ENCODE assay signal across 8 mouse cellular contexts in the genomic region with DNA sequence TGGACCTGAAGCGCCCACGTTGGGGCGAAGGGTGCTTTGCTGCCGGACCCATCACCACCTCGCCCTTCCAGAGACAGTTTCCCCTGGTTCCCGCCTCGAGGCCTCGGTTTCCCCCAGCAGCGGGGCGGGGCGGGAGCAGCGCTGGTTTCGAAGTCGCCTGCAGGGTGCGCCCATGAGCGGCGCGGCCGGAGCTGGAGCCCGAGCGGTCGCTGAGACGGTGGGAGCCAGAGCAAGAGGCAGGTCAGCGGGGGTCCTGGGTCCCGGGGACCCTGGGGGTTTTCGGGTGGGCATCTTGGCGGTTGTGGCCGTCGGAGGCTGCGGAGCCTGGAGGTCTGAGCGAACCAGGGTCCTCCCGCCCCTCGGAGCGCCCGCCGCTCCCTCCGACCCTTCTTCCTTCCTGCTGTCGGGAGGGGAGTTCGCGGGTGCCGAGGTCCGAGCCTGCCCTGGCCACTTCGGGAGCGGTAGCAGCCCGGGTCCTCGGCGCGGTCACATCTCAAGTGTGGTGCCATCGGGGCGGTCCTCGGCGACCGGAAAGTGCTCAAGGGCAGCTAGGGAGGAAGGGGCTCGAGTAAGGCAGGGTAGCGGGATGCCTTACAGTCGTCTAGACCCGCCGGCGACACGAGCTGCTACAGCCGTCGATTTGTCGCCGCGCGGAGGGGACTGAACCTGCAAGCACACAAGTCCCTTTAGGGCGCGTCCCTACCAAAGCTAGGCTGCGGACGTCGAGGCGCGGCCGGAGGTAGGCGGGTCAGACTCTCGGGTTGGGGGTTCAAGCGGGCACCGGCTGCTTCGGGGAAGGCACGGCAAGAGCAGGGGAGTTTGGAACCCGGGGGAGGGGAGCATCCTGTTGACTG. TPM values are rescaled to one million over a fixed set of nuclear protein-coding genes. Genes with fewer than 3 reads are reported as not detected.
A peak's percentile ranks its signal among the peaks of the same experiment; 100 is the strongest.
DNase-seq lines count a peak whose midpoint lies in the region; ATAC-seq and TF ChIP-seq lines count a peak whose summit lies in the region.

No protein-coding gene starts in this region.

- H3K4me1 ChIP-seq in embryonic facial prominence, embryonic 12.5 days: 0 out of 2 replicates have a peak, but pooled peaks cover 3% of the 10 kb centered on the region
- peaks cover 45% of the 10 kb centered on the region for H3K4me1 ChIP-seq in heart, embryonic 13.5 days
- peaks cover 6% of the 10 kb centered on the region; the same call in 1 of the 2 replicates for H3K4me1 ChIP-seq in kidney, postnatal 0 days (replicated peaks; ENCODE audit: insufficient read depth, low read length)

- DNase-seq in WW6 (ENCODE audit: low read depth, low spot score): peak; percentile 52
- DNase-seq in kidney, postnatal 0 days (ENCODE audit: low spot score): peak; percentile 68
- peak; percentile 81 for DNase-seq in lung, postnatal 14 days
- DNase-seq in ovary, postnatal 36 days (ENCODE audit: low spot score): peak; percentile 69
- peak; percentile 83 to 87 for DNase-seq in thymus, postnatal 36 days

- no peak overlapping the region for H3K27ac ChIP-seq in embryonic facial prominence, embryonic 12.5 days
- peak overlapping the region; percentile 63 for H3K27ac ChIP-seq in heart, embryonic 13.5 days (replicated peaks)
- H3K27ac ChIP-seq in kidney, postnatal 0 days: peak overlapping the region; percentile 66; the same call in 1 of the 2 replicates

- H3K9me3 ChIP-seq in embryonic facial prominence, embryonic 12.5 days: no peaks in the 10 kb centered on the region
- no peaks in the 10 kb centered on the region for H3K9me3 ChIP-seq in heart, embryonic 13.5 days
- H3K9me3 ChIP-seq in kidney, postnatal 0 days (replicated peaks; ENCODE audit: low read length): no peaks in the 10 kb centered on the region

- H3ac ChIP-seq in C2C12 (ENCODE audit: control insufficient read depth, insufficient read length, low read depth): peak overlapping the region; percentile 51

- H3K79me2 ChIP-seq in C2C12 (ENCODE audit: control insufficient read depth, insufficient read depth): no peaks in the 10 kb centered on the region

- H3K4me2 ChIP-seq in embryonic facial prominence, embryonic 12.5 days (replicated peaks): peak overlapping the region; percentile 63
- peak overlapping the region; percentile 87 for H3K4me2 ChIP-seq in heart, embryonic 13.5 days
- peak overlapping the region; percentile 71 for H3K4me2 ChIP-seq in kidney, postnatal 0 days (ENCODE audit: low read length)

- no peaks in the 10 kb centered on the region for H3K79me3 ChIP-seq in C2C12 (ENCODE audit: low read depth)

- peak; percentile 83 for TF ChIP-seq CTCF in C2C12 (IDR thresholded peaks at IDR 0.05; ENCODE audit: control insufficient read depth, insufficient read depth, insufficient read length)
- TF ChIP-seq CTCF in kidney, postnatal 0 days (IDR thresholded peaks at IDR 0.05; ENCODE audit: low read depth): peak; percentile 75

- WGBS in embryonic facial prominence, embryonic 12.5 days: 1% methylated on average over 80 of the region's 81 CpGs
- WGBS in heart, embryonic 13.5 days: under 1% methylated on average over 81 of the region's 81 CpGs
- under 1% methylated on average over 80 of the region's 81 CpGs for WGBS in kidney, postnatal 0 days

- H3K9ac ChIP-seq in embryonic facial prominence, embryonic 12.5 days: peak overlapping the region; percentile 39
- H3K9ac ChIP-seq in heart, embryonic 13.5 days: peak overlapping the region; percentile 85
- H3K9ac ChIP-seq in kidney, postnatal 0 days (ENCODE audit: low read depth, low read length): peak overlapping the region; percentile 70

- no peak overlapping the region for H3K4me3 ChIP-seq in C2C12 (ENCODE audit: insufficient read depth, poor library complexity, severe bottlenecking)
- H3K4me3 ChIP-seq in embryonic facial prominence, embryonic 12.5 days: peak overlapping the region; percentile 39
- peak overlapping the region; percentile 70 for H3K4me3 ChIP-seq in heart, embryonic 13.5 days
- H3K4me3 ChIP-seq in kidney, postnatal 0 days (replicated peaks; ENCODE audit: low read depth, low read length): peak overlapping the region; percentile 56

- peaks cover 10% of the 10 kb centered on the region for H3K27me3 ChIP-seq in C2C12 (ENCODE audit: control insufficient read depth, insufficient read depth, insufficient read length)
- H3K27me3 ChIP-seq in embryonic facial prominence, embryonic 12.5 days: peaks cover 45% of the 10 kb centered on the region
- H3K27me3 ChIP-seq in heart, embryonic 13.5 days (replicated peaks): peaks cover 34% of the 10 kb centered on the region
- H3K27me3 ChIP-seq in kidney, postnatal 0 days (ENCODE audit: insufficient read depth, low read length): no peaks in the 10 kb centered on the region

- H3K36me3 ChIP-seq in C2C12 (ENCODE audit: control insufficient read depth, insufficient read depth): peaks cover 8% of the 10 kb centered on the region
- H3K36me3 ChIP-seq in embryonic facial prominence, embryonic 12.5 days: peaks cover 12% of the 10 kb centered on the region; the same call in 1 of the 2 replicates
- H3K36me3 ChIP-seq in heart, embryonic 13.5 days: peaks cover 10% of the 10 kb centered on the region; the same call in 1 of the 2 replicates
- H3K36me3 ChIP-seq in kidney, postnatal 0 days (ENCODE audit: insufficient read depth, low read length): no peaks in the 10 kb centered on the region

- ATAC-seq in embryonic facial prominence, embryonic 12.5 days (ENCODE audit: insufficient number of reproducible peaks, insufficient read depth, low FRiP score, low TSS enrichment): no peak
- ATAC-seq in heart, embryonic 13.5 days (ENCODE audit: extremely low read depth, insufficient number of reproducible peaks, low FRiP score, low TSS enrichment): no peak
- peak; percentile 62 for ATAC-seq in kidney, postnatal 0 days (replicated peaks; ENCODE audit: low FRiP score, low read depth)

TF ChIP-seq in C2C12, 6 proteins besides CTCF, POLR2A, EP300 and RAD21:
- TF ChIP-seq CEBPB (IDR thresholded peaks at IDR 0.05; ENCODE audit: low read depth) (no peak), MYOG (IDR thresholded peaks at IDR 0.05; ENCODE audit: control insufficient read depth, extremely low read depth, insufficient read length) (no peak), USF1 (IDR thresholded peaks at IDR 0.05; ENCODE audit: low read depth) (no peak), MAX (IDR thresholded peaks at IDR 0.05) (no peak), MYOD1 (IDR thresholded peaks at IDR 0.05; ENCODE audit: control insufficient read depth, insufficient read length, low read depth) (no peak), FOSL1 (IDR thresholded peaks at IDR 0.05; ENCODE audit: insufficient read depth, low read length, poor library complexity, severe bottlenecking) (no peak)

RNA-seq across cellular contexts. Expression of a gene that starts 0.5 kb away (rescaled TPM):
- polyA plus RNA-seq in C2C12 (2012; fragmentation: generic; extraction: Trizol): 0.66 TPM
- 2.3 and 4.6 TPM in 2 replicates for polyA plus RNA-seq in embryonic facial prominence, embryonic 12.5 days (2016; fragmentation: Nextera tagmentation; extraction: Ambion mirVana)
- 3.4 and 4.6 TPM in 2 replicates for polyA plus RNA-seq in heart, embryonic 13.5 days (2015; fragmentation: Nextera tagmentation; extraction: Ambion mirVana)
- polyA plus RNA-seq in kidney, postnatal 0 days (2015; fragmentation: Nextera tagmentation; extraction: Ambion mirVana): 5.2 and 6.3 TPM in 2 replicates
